Mouse (Mus musculus): Measurements from ENCODE around the gene Olfr312. TPM values are rescaled to one million over a fixed set of nuclear protein-coding genes. Genes with fewer than 3 reads are reported as not detected.
"Not testable (repeated sequence)": the region's sequence is repeated elsewhere in the genome, so short reads cannot be mapped to it uniquely, and the experiment has no call there.

Gene Olfr312
- not detected in 2 replicates for polyA plus RNA-seq (2012; rRNA removed)

DNA sequence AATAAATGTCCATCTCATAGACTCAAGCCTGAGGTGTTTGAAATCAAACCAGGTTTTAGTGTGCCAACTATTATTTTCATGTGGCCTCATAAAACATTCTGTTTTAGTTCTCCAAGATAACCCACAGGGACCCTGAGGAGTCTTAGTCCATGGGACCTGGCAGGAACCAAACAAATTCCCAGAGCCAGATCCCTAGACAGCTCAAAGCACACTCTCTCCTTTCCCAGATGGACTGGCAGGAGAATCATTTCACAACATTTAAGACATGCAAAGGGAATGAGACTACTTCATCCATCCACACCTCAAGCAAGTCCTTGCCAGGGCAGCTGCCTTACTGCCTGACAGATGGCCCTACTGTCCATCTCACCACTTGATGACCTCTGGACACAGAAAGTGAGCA is at the start of gene Olfr312:
TSS of gene Olfr312 (plus strand) at position 301 of the 400 bp plus-strand sequence.
- not testable (repeated sequence) for DNase-seq (ENCODE audit: low spot score)

DNA sequence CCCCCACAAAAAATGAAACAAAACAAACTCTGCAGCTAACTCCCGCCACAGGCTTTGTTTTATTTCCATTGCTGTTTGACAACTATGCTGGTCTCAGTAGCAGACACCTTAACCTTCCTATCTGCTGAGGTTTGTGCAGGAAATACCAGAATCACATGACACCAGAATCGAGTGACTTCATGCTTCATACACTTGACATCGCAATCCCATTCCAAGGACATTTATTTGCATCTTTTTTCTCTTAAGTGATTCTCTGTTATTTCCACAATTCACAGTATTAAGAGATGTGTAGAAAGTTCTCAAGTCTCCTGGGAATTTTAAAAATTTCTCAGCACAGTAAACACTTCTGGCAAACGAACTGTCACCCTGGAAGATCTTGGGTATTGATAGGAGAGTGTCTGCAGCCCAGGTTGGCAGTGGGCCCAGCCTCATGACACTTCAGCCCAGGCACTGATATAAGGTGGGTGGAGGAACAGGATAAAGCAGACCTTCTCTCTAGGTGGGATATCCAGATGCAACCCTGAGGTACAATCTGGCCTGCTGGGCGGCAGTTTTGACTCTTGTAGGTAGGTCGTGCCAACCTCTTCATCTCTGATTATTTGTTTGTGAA is 46.5 kb upstream of the Olfr312 start, which contains the start of gene Olfr314:
TSS of gene Olfr314 (plus strand) at position 473 of the 610 bp plus-strand sequence.
- DNase-seq (ENCODE audit: low spot score), result no peak

DNA sequence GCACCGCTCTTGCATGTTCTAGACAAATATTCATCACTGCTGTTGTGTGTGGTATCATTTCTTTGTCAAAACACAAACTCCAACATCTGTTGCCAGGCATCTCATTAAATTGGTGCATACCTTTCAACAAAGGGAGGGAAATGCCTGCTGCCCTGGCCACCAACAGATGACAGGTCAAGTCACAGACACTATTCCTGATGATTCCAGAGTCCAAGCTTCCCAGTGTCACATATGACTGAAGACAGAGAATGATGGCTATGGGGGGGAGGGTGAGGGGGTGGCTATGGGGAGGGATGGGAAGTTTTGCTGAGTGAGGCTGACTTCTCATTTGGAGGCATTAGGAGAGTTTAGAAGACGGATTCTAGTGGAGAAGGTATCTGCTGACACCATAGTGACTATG is 44.9 kb upstream of the Olfr312 start:
- no peak for DNase-seq (ENCODE audit: low spot score)

DNA sequence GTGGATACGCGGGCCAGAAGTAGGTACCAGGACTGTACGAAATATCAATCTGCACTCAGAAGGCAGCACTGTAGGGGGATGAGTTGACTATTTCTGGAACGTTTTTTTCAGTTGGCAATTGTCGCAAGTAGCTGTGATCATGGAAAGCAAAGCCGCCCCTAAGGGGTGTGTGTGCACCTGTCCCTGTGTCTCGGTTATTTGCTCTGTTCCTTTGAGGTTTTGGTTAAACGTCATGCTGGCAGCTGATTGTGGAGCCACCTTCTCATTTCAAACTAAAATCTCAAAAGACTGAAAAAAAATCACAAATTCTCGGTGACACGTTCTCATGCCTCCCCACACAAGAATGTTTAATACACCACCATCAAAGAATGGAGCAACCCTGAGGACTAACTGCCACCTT is 41.4 kb upstream of the Olfr312 start:
- no peak for DNase-seq (ENCODE audit: low spot score)

DNA sequence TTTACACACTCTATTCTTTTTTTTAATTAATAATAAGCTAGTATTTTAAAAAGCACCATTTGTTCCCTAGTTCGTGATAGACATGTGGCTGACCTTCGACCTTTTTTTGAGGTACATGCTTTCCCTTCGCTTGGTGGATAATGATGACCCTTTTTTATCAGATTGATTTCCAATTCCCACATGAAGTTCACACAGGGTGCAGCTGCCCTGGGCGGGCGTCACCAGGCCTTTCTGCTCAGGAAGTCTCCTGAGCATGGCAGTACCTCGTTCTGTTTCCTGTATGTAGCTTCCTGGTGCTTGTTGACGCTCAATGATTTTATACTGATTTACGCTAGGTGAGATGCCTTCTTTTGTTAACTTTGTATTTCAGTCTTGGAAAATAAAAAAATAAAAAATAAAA is 40.7 kb upstream of the Olfr312 start:
- no peak for DNase-seq (ENCODE audit: low spot score)

DNA sequence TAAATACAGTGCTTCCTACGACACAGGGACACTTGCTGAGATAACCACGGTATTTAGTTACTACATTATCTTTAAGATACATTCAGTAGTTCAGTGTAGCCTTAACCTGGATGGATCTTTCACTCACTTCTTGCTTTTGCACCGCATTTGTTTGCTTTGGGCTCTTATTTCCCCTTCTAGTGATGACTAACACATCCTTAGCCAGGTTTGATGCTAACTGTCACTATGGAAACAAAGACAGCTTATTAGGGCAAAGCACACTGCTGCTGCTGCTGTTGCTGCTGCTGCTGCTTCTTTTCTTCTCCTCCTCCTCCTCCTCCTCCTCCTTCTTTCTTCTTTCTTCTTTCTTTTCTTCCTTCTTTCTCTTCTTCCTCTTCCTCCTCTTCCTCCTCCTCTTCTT is 39.5 kb upstream of the Olfr312 start:
- no peak for DNase-seq (ENCODE audit: low spot score)

DNA sequence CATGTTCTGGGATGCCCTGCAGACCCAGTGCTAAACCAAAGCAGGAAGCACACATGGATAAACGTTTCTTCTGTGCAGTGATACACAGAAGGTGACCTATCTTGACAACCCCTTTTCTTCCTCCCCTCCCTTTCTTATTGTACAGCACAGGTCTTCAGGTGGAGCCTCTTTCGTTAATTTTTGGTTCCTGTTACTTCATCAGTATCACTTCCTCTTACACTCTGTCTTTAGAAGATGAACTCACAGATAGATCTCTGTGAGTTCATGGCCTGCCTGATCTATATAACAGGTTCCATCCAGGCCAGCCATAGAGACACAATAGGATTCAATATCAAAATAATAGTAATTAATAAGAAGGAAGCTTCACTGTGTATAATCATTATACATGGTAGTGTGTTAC is 39.0 kb upstream of the Olfr312 start:
- no peak for DNase-seq (ENCODE audit: low spot score)

DNA sequence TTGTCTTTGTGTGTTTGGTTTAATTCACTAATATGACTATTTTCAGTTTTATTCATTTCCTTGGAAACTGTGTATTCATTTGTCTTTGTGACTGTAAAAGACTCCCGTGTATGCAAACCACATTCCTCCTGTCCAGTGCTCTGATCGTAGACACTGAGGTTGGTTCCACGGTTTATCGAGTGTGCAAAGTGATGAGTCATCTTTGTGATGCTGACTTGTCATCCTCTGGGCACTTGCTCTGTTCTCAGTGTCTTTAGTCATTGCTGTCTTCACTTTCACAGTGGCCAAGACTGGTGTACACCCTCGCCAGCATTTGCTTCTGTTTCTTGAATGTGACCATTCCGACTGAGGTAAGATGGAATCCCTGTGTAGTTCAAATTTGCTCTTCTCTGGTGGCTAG is 38.4 kb upstream of the Olfr312 start:
- no peak for DNase-seq (ENCODE audit: low spot score)

DNA sequence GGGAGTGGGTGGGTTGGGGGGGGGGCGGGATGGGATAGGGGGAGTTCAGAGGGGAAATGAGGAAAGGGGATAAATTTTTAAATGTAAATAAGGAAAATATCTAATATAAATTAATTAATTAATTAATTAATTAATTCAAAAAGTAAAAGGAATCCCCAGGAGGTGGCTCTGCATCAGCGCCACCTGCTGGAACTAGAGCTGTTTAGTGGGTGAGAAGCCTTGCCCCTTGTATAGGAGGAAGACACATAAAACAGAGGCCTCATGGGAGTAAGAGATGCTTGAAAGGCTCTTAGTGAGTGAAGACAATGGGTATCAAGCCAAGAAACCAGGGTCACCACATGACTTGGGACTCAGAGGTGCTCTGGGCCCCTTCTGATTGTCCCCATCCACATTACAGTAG is 33.2 kb upstream of the Olfr312 start:
- no peak for DNase-seq (ENCODE audit: low spot score)

DNA sequence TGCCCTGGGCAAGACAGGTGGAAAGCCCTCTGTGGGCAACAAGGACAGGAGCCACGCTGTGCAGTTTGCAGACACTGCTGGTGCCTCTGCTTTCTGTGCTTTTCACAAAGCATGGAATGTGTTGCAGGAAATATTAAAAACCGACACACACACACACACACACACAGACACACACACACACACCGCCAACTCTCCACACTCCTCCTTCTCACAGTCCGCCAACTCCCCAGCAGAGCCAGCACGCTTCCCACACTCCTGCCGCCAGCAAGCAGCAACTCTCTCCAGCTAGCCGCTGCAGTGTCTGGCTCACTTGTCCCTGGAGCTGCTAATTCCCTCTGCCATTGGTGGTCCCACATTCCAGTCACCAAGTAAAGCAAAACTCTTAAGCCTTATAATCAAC is 32.2 kb upstream of the Olfr312 start:
- no peak for DNase-seq (ENCODE audit: low spot score)

DNA sequence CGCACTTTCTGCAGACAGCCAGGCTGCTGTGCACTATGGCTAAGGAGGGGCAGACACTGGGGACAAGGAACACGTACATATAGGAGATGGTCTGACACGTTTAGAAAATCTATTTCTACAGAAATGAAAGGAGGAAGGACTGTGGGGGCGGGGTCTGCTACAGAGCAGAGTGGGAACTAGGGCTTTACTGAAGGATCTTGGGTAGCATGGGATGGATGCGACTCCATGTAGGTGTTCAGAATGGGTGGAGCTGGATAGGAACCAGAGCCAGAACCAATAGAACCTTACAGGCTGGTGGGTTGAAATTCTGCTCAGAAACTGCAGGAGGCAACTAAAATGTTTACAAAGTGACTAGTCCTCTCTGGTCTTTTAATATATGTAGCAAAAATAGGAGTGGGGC is 29.3 kb upstream of the Olfr312 start:
- no peak for DNase-seq (ENCODE audit: low spot score)

DNA sequence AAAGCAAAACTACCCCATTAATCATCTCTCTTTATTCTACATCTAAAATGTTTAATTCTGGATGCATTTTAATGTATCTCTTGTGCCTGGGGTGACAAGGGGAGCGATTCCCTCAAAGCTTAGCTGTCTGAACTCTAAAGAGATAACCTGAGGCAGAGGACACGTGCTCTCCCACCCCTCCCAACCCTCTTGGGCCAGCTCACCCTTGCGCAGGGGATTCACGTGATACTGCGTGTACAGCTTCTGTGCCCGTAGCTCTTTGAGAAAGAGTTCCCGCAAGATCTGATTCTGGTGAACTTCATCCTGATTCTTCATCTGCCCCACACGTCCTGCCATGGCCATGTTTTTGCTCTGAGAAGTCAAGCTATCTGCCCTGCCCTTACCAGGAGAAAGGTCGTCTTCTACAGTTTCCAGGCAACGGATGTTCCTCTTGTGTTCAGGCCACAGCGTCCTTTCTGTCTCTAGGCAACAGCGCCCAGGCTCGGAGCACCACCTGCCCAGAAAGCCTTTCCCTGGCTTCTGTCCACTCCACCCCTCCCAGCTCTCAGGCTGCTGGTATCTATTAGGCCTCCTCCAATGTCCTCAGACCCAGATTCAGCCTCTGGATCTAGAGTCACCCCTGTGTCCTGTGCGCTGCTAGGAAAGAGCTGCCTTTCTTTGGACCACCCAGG is 27.3 kb upstream of the Olfr312 start, which contains the start of gene Fam183b:
TSS of gene Fam183b (minus strand) at position 403 of the 671 bp plus-strand sequence.
- DNase-seq (ENCODE audit: low spot score), result no peak

DNA sequence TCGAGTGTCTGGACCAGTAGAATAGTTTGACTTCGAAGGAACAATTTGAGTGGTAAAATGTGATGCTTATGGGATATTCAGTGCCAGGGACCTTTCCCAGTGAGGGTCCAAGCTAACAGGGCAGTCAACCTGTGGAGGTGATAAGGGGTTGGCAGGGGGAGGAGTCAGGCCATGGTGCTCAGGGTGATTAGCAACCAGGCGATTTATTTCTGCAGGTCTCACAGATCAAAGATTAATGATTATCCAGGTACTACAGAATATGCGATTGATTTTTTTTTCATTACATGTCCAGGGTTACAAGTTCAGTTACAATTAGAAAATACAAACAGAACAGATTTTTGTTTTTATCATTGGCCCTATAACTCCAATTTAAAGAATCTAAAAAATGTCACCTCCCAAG is 25.2 kb upstream of the Olfr312 start:
- DNase-seq (ENCODE audit: low spot score), result no peak

DNA sequence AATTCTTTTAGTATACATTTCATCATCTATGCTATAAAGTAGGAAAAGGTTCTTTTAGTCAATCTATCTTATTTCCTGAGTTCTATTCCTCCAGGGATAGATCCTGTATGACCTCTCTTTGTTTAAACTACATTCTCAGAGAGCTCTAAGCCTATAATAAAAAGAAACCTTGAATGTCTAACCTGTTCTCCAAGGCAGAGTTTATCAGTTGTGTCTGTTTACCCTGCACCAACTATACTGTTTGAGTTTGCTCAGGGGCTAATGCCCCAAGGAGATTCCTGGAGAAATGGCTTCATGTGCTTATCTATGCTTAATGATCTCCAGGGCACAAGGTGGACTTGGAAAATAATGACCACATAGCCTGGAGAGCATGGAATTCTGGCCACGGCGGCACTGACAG is 24.6 kb upstream of the Olfr312 start:
- DNase-seq (ENCODE audit: low spot score), result no peak

DNA sequence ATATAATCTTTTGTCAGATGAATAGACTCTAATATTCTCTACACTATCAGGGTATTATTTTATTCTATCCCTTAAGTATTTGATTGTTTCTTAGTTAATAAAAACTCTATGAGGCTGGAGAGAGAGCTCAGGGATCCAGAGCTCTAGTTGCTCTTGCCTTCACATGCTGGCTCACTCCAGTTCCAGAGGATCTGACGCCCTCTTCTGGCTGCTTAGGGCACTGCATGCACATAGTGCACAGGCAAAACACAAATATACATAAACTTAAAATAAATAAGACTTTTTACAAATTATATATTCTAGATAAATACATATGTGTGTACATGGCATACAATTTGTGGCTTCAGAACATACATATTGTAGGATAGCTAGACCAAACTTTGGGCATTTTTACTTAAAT is 17.0 kb upstream of the Olfr312 start:
- DNase-seq (ENCODE audit: low spot score), result no peak

DNA sequence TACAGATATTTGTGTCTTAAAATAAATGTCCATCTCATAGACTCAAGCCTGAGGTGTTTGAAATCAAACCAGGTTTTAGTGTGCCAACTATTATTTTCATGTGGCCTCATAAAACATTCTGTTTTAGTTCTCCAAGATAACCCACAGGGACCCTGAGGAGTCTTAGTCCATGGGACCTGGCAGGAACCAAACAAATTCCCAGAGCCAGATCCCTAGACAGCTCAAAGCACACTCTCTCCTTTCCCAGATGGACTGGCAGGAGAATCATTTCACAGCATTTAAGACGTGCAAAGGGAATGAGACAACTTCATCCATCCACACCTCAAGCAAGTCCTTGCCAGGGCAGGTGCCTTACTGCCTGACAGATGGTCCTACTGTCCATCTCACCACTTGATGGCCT is 14.3 kb upstream of the Olfr312 start, which contains the start of gene Olfr313:
TSS of gene Olfr313 (plus strand) at position 301 of the 400 bp plus-strand sequence.
- DNase-seq (ENCODE audit: low spot score), result not testable (repeated sequence)

DNA sequence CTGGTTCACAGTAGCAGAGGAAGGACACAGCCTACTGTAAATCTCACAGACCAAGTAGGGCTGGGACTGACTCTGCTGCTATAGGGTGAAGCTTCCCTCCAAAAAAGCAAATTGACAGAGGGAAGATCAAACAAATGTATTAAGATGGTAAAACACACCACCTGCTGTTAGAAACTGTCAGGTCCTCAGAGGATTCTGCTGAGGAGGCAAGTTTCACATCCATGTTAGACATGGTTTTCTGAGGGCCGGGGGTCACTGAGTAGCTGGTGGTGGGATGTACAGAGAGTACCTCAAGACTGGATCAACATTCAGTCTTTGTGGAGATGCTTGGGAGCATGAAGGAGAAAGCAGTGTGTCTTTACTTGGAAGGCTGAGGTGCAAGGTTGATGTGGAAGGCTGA is 13.4 kb upstream of the Olfr312 start:
- no peak for DNase-seq (ENCODE audit: low spot score)

DNA sequence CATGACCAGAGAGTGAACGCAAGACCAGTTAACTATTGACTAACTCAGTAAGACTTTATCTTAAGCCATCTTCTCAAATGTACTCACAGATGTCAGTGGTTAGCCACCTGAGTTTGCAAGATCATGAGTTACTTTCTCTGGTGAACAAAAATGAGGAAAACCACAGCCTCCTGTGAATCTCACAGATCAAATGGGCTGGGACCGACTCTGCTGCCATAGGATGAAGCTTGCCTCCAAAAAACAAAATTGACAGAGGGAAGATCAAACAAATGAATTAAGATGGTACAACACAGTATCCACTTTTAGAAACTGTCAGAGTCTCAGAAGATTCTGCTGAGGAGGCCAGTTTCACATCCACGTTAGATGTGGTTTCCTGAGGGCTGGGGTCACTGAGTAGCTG is 727 bp downstream of the Olfr312 start:
- no peak for DNase-seq (ENCODE audit: low spot score)

DNA sequence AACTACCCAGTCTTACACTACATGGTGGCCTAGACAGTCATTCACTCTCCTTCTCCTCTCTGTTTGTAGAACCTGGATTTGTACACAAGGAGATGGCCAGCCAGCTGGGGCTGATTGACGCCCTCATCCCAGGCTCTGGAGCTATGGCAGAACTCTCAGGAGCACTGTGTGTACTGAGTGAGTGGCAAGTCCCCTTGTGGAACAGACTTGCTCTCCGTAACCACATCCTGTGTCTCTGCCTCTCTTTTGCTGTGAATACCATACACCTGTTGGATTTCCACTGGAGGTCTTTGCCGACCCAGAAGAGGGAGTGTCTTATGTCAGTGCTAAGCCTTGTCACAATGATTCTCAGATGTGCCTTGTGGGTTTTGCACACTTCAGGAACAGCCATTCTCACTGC is 3.5 kb downstream of the Olfr312 start:
- DNase-seq (ENCODE audit: low spot score), result not testable (repeated sequence)

DNA sequence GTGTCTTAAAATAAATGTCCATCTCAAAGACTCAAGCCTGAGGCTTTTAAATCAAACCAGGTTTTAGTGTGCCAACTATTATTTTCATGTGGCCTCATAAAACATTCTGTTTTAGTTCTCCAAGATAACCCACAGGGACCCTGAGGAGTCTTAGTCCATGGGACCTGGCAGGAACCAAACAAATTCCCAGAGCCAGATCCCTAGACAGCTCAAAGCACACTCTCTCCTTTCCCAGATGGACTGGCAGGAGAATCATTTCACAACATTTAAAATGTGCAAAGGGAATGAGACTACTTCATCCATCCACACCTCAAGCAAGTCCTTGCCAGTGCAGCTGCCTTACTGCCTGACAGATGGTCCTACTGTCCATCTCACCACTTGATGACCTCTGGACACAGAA is 9.9 kb downstream of the Olfr312 start, which contains the start of gene Olfr311:
TSS of gene Olfr311 (plus strand) at position 301 of the 400 bp plus-strand sequence.
- DNase-seq (ENCODE audit: low spot score), result not testable (repeated sequence)

DNA sequence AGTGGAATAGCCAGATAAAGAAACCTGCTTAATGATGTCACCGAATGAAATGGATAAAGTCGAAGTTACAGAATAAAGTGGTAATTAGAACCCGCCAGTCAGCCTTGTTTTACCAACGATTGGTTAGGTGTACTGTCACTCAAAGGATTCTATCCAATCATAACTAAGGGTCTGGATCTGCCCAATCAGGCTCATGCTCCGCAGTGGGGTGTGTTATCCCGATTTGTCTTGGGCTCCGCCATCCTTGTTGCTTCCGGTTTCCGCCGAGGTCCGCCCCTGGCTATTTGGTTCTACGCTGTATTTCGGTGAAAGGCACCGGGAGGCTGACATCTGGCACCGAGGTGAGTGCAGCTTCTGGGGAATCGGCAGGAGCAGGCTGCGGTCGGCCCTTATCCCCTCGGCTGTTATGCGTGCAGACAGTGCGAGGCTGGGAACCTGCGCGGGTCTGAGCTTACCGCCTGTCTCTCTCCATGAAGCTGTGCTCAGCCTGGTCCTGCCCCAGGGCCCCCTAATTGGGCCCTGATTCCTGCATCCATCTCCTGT is 18.0 kb downstream of the Olfr312 start, which contains the start of gene Gm12258:
TSS of gene Gm12258 (plus strand) at position 240 of the 543 bp plus-strand sequence.
- DNase-seq (ENCODE audit: low spot score), result peak; percentile 47

DNA sequence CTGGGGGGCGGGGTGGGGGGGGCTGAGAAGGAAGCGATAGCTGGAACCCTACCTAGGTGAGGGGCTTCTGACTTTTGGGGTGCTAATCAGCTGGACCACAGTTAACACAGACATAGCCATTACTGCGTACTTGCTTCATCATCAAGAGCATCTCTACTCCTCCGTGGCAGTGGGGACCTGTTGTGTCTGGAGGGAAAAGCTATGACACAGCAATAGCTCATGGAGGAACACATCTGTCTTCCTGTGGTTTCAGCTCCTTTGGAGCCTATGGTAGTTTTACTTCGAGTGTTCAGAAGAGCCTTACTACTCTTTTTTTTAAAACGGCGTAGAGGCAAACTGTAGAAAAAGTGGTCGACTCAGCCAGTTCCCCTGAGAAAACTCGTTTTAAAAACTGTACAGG is 18.6 kb downstream of the Olfr312 start:
- no peak for DNase-seq (ENCODE audit: low spot score)

DNA sequence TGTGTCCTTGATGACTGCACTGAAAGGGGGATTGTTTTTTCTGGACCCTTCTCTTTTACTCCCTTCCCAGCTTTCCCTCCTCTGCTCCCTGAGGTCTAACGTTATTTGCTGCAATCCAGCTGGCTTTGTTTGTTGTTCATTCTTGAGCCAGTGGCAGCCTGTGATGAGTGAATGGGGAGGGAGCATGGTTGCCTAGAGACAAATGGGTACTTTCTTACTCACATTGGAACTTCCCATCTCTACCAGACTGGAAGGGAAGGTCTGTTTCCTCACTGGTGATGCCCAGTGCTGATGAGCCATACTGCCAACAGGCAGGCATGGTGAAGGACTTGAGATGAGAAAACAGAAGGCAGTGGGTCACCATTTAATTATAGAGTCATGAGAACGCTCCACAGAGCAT is 20.7 kb downstream of the Olfr312 start:
- no peak for DNase-seq (ENCODE audit: low spot score)
